Mouse (Mus musculus) lung, postnatal 4 days (tissue): Measurements from ENCODE around the gene Fam163a.

Source experiments
- DNase-seq, 2 experiments: peaks; one replicate each; pipeline ENCODE4 v3.0.0; 2021

Gene Fam163a

GRCm38 (mm10) chr1:156074575-156074974 lies 130.3 kb downstream of the Fam163a start:
- peak; percentile 33 to 68 for DNase-seq

DNA sequence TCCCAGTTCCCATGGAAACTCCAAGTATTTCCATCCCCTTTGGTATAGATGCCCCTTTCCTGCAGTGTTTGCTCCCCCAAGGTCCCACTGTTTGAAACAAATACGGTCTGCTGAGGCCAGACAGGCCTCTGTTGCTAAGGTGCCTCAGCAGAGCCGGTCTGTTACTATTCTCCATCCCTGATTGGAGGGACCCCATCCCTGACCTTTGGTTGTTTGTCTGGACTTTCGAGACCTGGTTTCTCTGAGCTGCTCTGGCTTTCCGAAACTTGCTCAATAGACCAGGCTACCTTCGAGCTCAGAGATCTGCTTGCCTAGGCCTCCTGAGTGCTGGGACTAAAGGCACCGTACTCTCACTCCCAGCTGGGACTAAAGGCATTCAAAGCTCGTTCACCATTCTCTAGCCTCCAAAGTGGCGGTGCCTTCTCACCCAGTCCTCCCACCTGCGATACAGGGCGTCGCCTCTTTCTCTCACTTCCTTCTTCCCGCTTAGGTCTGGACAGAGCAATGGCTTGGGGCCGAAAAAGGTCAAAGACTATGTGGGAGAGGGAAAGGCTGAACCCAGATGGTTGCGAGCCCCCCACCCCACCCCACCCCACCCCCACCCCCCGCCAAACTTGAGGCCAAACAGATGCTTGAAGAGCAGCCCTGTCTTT lies 131.5 kb downstream of the Fam163a start:
- peak in 1 of 2 experiments; percentile 30 for DNase-seq

DNA sequence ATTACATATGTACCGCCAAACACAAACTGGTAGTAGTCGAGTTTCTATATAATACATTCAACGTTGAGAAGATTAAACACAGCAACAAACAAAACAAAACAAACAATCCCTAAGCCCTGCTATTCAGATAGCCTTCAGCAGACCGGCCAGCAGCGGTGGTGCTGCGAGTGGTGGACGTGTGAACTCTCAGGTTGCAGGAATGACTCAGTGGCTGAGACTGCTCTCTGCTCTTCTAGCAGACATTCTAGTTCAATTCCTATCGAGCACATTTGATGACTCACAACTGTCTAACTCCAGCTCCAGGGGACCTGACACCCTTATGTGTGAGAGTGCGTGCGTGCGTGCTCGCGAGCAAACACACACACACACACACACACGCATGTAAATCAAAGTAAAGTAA lies 134.7 kb downstream of the Fam163a start:
- no peak for DNase-seq

DNA sequence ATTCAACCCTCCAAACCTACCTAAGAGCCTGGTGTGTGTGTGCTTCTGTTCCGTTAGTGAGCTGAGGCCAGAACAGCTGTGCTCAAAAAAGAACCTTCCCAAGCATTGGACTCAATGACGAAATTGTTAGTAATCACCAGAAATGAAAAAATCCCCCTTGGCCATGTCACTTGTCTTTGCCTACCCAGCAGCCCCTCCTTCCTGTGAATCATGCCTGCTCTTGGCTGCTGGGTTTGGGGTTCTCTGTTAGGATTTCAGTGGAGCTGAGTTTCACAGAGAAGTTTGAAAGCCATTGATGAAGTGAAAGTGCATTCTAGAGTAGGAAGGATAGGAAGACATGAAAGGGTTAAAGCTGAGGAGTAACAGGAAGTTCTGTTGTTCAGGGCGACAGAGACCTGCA lies 138.7 kb downstream of the Fam163a start:
- no peak for DNase-seq

- no peak for DNase-seq
Observed at GRCm38 (mm10) chr1:156062193-156062592, 142.6 kb downstream of the Fam163a start.

DNA sequence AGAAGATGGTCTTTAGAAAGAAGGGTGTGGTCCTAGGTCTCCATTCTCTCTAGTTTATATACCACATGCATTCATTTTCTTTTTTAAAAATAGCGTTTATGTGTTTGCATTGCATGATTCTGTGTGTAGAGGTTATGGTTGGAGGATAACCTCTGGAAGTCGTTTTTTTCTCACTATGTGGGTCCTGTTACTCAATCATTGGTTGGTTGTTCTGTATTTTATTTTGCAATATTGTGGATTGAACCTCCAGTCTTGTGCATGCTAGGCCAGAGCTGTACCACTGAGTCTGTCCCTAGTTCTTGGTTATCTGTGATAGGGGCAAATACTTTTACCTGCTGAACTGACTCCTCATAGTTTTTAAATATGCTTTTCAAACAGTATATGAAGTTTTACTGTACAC lies 146.6 kb downstream of the Fam163a start:
- no peak for DNase-seq

DNA sequence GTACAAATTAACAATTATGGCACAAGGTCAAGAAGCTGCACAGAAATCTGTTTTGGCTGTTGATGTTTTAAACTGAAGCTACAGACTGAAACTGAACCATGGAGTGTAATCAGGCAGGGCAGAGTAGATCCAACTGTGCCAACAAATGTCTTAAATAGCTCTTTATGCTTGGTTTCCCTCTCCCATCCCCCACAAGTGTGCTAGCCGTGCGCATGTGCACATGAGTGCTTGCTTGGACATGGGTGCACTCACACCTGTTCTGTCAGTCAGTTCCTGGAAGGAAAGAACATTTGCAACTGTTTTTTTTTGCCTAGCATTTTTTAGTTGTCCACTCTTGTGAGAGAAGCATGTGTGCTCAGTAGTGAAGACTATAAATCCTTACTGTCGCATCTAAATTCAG lies 158.1 kb downstream of the Fam163a start:
- DNase-seq: no peak

DNA sequence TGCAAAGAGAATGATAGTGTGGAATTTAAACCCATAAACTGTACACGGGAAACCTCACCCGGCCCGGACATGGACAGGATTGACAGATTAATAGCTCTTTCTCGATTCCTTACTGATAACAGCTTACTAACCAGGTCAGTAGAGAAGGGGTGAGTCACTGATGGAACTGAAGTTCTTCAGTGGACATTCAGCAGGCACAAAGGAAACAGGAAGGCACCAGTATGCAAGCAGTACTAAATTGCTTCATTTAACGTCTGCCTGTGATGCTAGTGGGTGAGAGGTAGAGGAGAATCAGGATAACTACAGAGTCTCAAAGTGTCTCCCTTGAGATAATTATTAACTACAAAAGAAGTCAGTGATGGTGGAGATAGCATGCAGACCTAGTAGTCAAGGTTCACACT lies 160.6 kb downstream of the Fam163a start:
- no peak for DNase-seq

- DNase-seq: peak; percentile 28 to 65
Observed at GRCm38 (mm10) chr1:156043027-156043426, 161.8 kb downstream of the Fam163a start.

- no peak for DNase-seq
Observed at GRCm38 (mm10) chr1:156042481-156042880, 162.3 kb downstream of the Fam163a start.

DNA sequence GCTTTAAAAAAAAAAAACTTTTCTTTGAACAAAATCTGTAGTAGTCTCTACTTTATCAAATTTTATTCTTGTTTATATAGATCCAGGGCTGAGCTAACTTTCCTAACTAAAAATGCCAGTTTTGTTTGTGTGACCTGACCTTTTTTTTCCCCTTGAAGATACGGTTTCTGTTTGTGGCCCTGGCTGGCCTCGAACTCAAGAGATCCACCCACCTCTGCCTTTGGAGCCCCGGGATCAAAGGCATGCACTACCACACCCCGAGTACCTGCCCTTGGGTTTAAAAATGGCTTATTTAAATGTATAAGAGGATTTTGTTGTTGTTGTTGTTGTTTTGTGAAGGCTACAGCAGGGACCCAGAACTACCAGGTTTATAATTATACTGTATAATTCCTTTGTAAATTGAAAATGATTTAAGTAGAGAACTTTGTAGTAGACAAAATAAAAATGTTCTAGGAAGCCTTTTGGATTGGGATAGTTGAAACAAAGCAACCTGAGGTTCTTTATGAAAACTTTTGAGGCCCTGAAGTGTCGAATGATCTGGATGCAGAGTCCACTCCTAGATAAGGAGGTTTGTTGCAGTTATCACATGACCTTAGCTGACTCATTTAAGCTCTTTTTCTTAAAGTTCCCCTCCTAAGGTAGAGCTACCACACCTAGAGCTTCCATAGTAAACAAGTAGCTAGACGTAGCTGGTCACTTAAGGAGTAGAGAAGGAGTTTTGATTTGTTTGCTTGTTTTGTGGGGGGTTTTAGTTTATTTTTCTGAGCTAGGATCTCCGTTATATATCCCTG lies 163.2 kb downstream of the Fam163a start:
- DNase-seq: no peak

- DNase-seq: peak; percentile 92 to 93
Observed at GRCm38 (mm10) chr1:156040731-156041401, 164.0 kb downstream of the Fam163a start.

GRCm38 (mm10) chr1:156039989-156040388 lies 164.8 kb downstream of the Fam163a start:
- DNase-seq: peak in 1 of 2 experiments; percentile 21

DNA sequence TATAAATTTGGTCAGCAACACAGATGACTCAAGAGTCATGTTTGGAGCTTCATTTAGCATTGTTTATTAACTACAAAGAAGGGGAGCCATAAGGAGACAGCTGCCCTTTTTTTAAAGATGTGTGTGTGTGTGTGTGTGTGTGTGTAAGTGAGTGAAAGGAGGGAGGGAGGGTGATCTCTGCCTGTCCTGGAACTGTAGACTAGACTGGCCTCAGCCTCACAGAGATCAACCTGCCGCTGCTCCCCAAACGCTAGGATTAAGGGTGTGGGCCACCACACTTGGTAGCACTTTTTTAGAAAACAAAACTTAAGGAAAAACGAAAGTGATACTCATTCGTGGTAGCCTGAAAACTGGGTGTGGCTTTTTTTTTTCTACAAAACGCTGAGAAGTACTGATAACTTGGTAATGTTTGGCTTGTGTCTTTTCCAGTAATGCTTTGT lies 167.7 kb downstream of the Fam163a start:
- DNase-seq: peak; percentile 23 to 29

- DNase-seq: peak; percentile 98 to 99
Observed at GRCm38 (mm10) chr1:156035930-156036737, 168.7 kb downstream of the Fam163a start, which contains the start of gene Tor1aip1. Gene Tor1aip1, minus strand, starts transcription at chr1:156036480.

- DNase-seq: peak; percentile 87 to 93
Observed at GRCm38 (mm10) chr1:156035269-156035929, 169.4 kb downstream of the Fam163a start, which contains the start of gene Tor1aip2. Gene Tor1aip2, plus strand, starts transcription at chr1:156035403.

DNA sequence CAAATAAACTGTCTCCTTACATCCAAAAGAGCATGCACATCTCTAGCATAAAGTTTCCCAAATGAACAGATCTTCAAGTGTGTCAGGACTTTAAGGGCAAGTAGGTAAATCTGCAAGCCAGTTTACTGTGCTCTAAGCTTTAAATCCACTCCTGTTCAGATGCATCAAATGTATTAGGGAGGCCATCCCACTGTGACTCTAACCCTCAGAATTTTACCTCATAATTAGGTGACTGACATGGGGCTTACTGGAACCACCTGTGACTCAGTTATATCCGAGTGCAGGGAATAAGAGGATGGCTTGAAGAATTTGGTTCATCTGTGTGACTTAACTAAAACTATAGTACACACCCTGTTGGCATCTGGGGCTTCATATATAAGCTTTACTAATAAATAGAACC lies 170.2 kb downstream of the Fam163a start:
- no peak for DNase-seq

- DNase-seq: no peak
Observed at GRCm38 (mm10) chr1:156033921-156034320, 170.9 kb downstream of the Fam163a start.

GRCm38 (mm10) chr1:156028340-156028975 lies 176.4 kb downstream of the Fam163a start:
- no peak for DNase-seq

DNA sequence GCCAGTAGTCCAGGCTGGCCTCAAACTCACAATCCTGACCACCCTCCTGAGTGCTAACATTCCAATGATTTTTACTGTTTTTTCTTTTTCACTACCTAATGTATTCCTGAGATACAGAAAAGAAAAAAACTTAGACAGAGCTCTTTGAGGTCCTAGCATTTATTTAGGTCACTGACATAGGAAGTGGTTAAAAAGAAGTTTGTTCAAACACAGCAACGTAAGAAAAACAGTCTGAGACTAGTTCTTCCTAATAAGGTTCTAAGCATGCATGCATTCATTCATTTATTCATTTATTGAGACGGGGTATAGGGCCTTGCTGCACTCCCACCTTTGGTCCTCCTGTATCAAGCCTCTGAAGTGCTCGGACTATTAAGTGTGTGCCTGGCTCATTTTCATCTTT lies 177.0 kb downstream of the Fam163a start:
- DNase-seq: no peak
